Comparison of ENCODE assay signal across 8 mouse cellular contexts in the genomic region with DNA sequence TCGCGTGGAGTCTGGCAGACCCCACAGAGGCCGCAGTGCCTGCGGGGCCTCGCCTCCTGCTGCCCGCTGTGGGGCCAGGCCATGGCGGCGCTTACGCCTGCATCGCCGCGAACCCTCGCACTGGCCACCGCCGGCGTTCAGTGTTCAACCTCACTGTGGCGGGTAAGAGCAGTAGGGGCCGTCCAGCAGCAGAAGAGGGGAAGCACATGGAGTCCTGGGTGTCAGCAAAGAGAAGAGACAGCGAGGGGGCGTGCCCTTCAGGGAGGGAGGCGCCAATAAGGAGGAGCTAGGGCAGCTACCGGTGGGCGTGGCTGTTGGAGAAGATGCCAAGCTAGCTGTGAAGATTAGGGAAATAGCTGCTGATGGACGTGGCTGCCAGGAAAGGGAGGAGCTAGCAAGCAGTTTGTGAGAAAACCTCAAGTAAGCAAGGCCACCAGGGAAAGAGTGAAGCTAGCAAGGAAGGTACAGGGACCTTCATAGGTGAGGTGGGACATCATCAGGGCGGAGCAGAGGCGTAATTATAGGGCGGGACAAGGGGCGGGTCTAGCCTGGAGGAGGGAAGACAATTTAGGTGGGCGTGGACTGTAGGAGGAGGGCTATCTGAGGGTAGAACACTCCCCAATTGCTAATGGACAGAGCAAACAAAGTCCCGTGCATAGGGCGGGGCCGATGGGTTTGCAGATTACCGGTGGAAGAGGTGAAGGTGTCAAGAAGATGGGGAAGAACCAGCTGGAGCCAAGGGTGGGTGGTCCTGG. TPM values are rescaled to one million over a fixed set of nuclear protein-coding genes. Genes with fewer than 3 reads are reported as not detected.
DNase-seq lines count a peak whose midpoint lies in the region; ATAC-seq lines count a peak whose summit lies in the region.

No protein-coding gene starts in this region.

- H3K4me3 ChIP-seq in embryonic facial prominence, embryonic 13.5 days = peak overlapping the region; percentile 53
- H3K4me3 ChIP-seq in limb, embryonic 13.5 days = peak overlapping the region; percentile 51
- H3K4me3 ChIP-seq in midbrain, embryonic 15.5 days = peak overlapping the region; percentile 47

- peaks cover 20% of the 10 kb centered on the region for H3K4me1 ChIP-seq in embryonic facial prominence, embryonic 13.5 days
- H3K4me1 ChIP-seq in limb, embryonic 13.5 days = peaks cover 8% of the 10 kb centered on the region
- H3K4me1 ChIP-seq in midbrain, embryonic 15.5 days = peaks cover 14% of the 10 kb centered on the region

- WGBS in embryonic facial prominence, embryonic 13.5 days = 2% methylated on average over 33 of the region's 33 CpGs
- 1% methylated on average over 30 of the region's 33 CpGs for WGBS in limb, embryonic 13.5 days
- WGBS in midbrain, embryonic 15.5 days = under 1% methylated on average over 33 of the region's 33 CpGs

- peaks cover 24% of the 10 kb centered on the region for H3K27me3 ChIP-seq in embryonic facial prominence, embryonic 13.5 days
- H3K27me3 ChIP-seq in limb, embryonic 13.5 days = peaks cover 40% of the 10 kb centered on the region
- peaks cover 5% of the 10 kb centered on the region for H3K27me3 ChIP-seq in midbrain, embryonic 15.5 days (replicated peaks)

- no peaks in the 10 kb centered on the region for H3K36me3 ChIP-seq in embryonic facial prominence, embryonic 13.5 days
- H3K36me3 ChIP-seq in limb, embryonic 13.5 days = no peaks in the 10 kb centered on the region
- H3K36me3 ChIP-seq in midbrain, embryonic 15.5 days (replicated peaks) = no peaks in the 10 kb centered on the region

- H3K4me2 ChIP-seq in embryonic facial prominence, embryonic 13.5 days = peak overlapping the region; percentile 91
- peak overlapping the region; percentile 82 for H3K4me2 ChIP-seq in limb, embryonic 13.5 days (replicated peaks)
- peak overlapping the region; percentile 89 for H3K4me2 ChIP-seq in midbrain, embryonic 15.5 days

- DNase-seq in A20 (ENCODE audit: low read depth, low spot score) = peak; percentile 98
- DNase-seq in adrenal gland, postnatal 4 days (ENCODE audit: low spot score in 2 of 2) = peak; percentile 46 to 76
- peak; percentile 99 for DNase-seq in heart, adult 11 months
- DNase-seq in kidney, adult 11 months = peak; percentile 95
- peak; percentile 87 to 92 for DNase-seq in spleen, adult 18-20 months

- no peaks in the 10 kb centered on the region for H3K9me3 ChIP-seq in embryonic facial prominence, embryonic 13.5 days
- H3K9me3 ChIP-seq in limb, embryonic 13.5 days = no peaks in the 10 kb centered on the region
- H3K9me3 ChIP-seq in midbrain, embryonic 15.5 days = no peaks in the 10 kb centered on the region

- H3K27ac ChIP-seq in embryonic facial prominence, embryonic 13.5 days = 0 out of 2 replicates have a peak overlapping the region, but pooled peaks have one; percentile 16
- peak overlapping the region; percentile 33; the same call in 1 of the 2 replicates for H3K27ac ChIP-seq in limb, embryonic 13.5 days
- peak overlapping the region; percentile 60 for H3K27ac ChIP-seq in midbrain, embryonic 15.5 days

- peak overlapping the region; percentile 65 for H3K9ac ChIP-seq in embryonic facial prominence, embryonic 13.5 days
- H3K9ac ChIP-seq in limb, embryonic 13.5 days = peak overlapping the region; percentile 63
- H3K9ac ChIP-seq in midbrain, embryonic 15.5 days = peak overlapping the region; percentile 44

- ATAC-seq in embryonic facial prominence, embryonic 13.5 days (ENCODE audit: insufficient number of reproducible peaks, insufficient read depth, low FRiP score, low TSS enrichment, low read depth) = peak; percentile 70
- peak; percentile 85 for ATAC-seq in limb, embryonic 13.5 days (ENCODE audit: low FRiP score, low read depth)
- ATAC-seq in midbrain, embryonic 15.5 days (replicated peaks) = peak; percentile 89

RNA-seq across cellular contexts. Expression of a gene that starts 2.6 kb away (rescaled TPM):
- total RNA-seq in adrenal gland, postnatal 4 days (2021) = 1 to 10 TPM; 7.0 to 7.2 TPM
- polyA plus RNA-seq in embryonic facial prominence, embryonic 13.5 days (2015; fragmentation: Nextera tagmentation; extraction: Ambion mirVana) = 4.4 and 5.8 TPM in 2 replicates
- polyA plus RNA-seq in limb, embryonic 13.5 days (2015; fragmentation: Nextera tagmentation; extraction: Ambion mirVana) = 3.9 and 4.8 TPM in 2 replicates
- polyA plus RNA-seq in midbrain, embryonic 15.5 days (2015; fragmentation: Nextera tagmentation; extraction: Ambion mirVana) = 15.6 and 16.0 TPM in 2 replicates

RNA-seq across cellular contexts. Expression of a gene that starts 21.6 kb away (rescaled TPM):
- 1 to 10 TPM; 2.1 to 2.7 TPM for total RNA-seq in adrenal gland, postnatal 4 days (2021)
- 0.86 and 1.1 TPM in 2 replicates for polyA plus RNA-seq in embryonic facial prominence, embryonic 13.5 days (2015; fragmentation: Nextera tagmentation; extraction: Ambion mirVana)
- not detected in 2 replicates for polyA plus RNA-seq in limb, embryonic 13.5 days (2015; fragmentation: Nextera tagmentation; extraction: Ambion mirVana)
- polyA plus RNA-seq in midbrain, embryonic 15.5 days (2015; fragmentation: Nextera tagmentation; extraction: Ambion mirVana) = not detected in 2 replicates

RNA-seq across cellular contexts. Expression of a gene that starts 21.6 kb away (rescaled TPM):
- 100 to 1,000 TPM; 378 to 458 TPM for total RNA-seq in adrenal gland, postnatal 4 days (2021)
- polyA plus RNA-seq in embryonic facial prominence, embryonic 13.5 days (2015; fragmentation: Nextera tagmentation; extraction: Ambion mirVana) = 255 and 265 TPM in 2 replicates
- 272 and 301 TPM in 2 replicates for polyA plus RNA-seq in limb, embryonic 13.5 days (2015; fragmentation: Nextera tagmentation; extraction: Ambion mirVana)
- 117 and 130 TPM in 2 replicates for polyA plus RNA-seq in midbrain, embryonic 15.5 days (2015; fragmentation: Nextera tagmentation; extraction: Ambion mirVana)

RNA-seq across cellular contexts. Expression of a gene that starts 24.4 kb away (rescaled TPM):
- total RNA-seq in adrenal gland, postnatal 4 days (2021) = 1 to 10 TPM; 3.2 to 3.8 TPM
- polyA plus RNA-seq in embryonic facial prominence, embryonic 13.5 days (2015; fragmentation: Nextera tagmentation; extraction: Ambion mirVana) = 1.6 and 1.8 TPM in 2 replicates
- 1.8 and 2.0 TPM in 2 replicates for polyA plus RNA-seq in limb, embryonic 13.5 days (2015; fragmentation: Nextera tagmentation; extraction: Ambion mirVana)
- polyA plus RNA-seq in midbrain, embryonic 15.5 days (2015; fragmentation: Nextera tagmentation; extraction: Ambion mirVana) = 9.7 and 10.0 TPM in 2 replicates

RNA-seq across cellular contexts. Expression of a gene that starts 24.9 kb away (rescaled TPM):
- total RNA-seq in adrenal gland, postnatal 4 days (2021) = not detected
- polyA plus RNA-seq in embryonic facial prominence, embryonic 13.5 days (2015; fragmentation: Nextera tagmentation; extraction: Ambion mirVana) = not detected in 2 replicates
- polyA plus RNA-seq in limb, embryonic 13.5 days (2015; fragmentation: Nextera tagmentation; extraction: Ambion mirVana) = not detected in 2 replicates
- not detected in 2 replicates for polyA plus RNA-seq in midbrain, embryonic 15.5 days (2015; fragmentation: Nextera tagmentation; extraction: Ambion mirVana)

Comparison
In these comparisons a context has a peak if more than half of its experiments do, and no peak if none do; other contexts are left out.
1. Peak in every context shown above with its lines: DNase-seq, ATAC-seq, H3K4me3 ChIP-seq and H3K27ac ChIP-seq.